Mouse (Mus musculus) liver, adult 2 months (tissue): ENCODE data around the gene Ppp1r12a. TPM values are rescaled to one million over a fixed set of nuclear protein-coding genes. Genes with fewer than 3 reads are reported as not detected.

Experiments used
- DNase-seq: peaks from one replicate; pipeline ENCODE4 v3.0.0-alpha.2; 2011; ENCODE audit warnings: low read depth, low spot score; ENCODE audit errors: extremely low read depth
- H3K27ac ChIP-seq: fragments of 200-500 bp; replicated peaks from 2 replicates; pipeline ENCODE4 v1.5.1; 2012; ENCODE audit warnings: low read depth, mild to moderate bottlenecking, control low read depth, inconsistent platforms, low read length; ENCODE audit not compliant: insufficient read depth
- H3K27me3 ChIP-seq: fragments of 200-500 bp; 2 replicates; pipeline ENCODE4 v1.6.1; 2012; ENCODE audit warnings: mild to moderate bottlenecking, moderate library complexity, low read length, inconsistent platforms; ENCODE audit not compliant: control insufficient read depth, insufficient read depth
- H3K36me3 ChIP-seq: fragments of 200-500 bp; 2 replicates; pipeline ENCODE4 v1.6.1; 2012; ENCODE audit warnings: low read length, inconsistent platforms; ENCODE audit not compliant: control insufficient read depth, insufficient read depth
- H3K4me1 ChIP-seq: fragments of 200-500 bp; 2 replicates; pipeline ENCODE4 v1.6.1; 2011; ENCODE audit warnings: low read length; ENCODE audit not compliant: control insufficient read depth, insufficient read depth
- H3K4me3 ChIP-seq: fragments of 200-500 bp; 2 replicates; pipeline ENCODE4 v1.5.1; 2011; ENCODE audit warnings: low read depth, mild to moderate bottlenecking, control low read depth, low read length, moderate library complexity; ENCODE audit not compliant: insufficient read depth
- H3K79me2 ChIP-seq: fragments of 200-500 bp; 2 replicates; pipeline ENCODE4 v1.6.1; 2012; ENCODE audit warnings: inconsistent platforms, mild to moderate bottlenecking, low read length, moderate library complexity; ENCODE audit not compliant: control insufficient read depth, insufficient read depth
- H3K9ac ChIP-seq: fragments of 200-500 bp; 2 replicates; pipeline ENCODE4 v1.6.1; 2012; ENCODE audit warnings: low read depth, mild to moderate bottlenecking, control low read depth, inconsistent platforms, low read length
- CTCF ChIP-seq: fragments of 200-500 bp; IDR thresholded peaks from 2 replicates; pipeline ENCODE4 v1.5.1; 2011; ENCODE audit warnings: low read depth, low read length, control low read depth
- POLR2A ChIP-seq: fragments of 200-500 bp; IDR thresholded peaks from 2 replicates; pipeline ENCODE4 v1.6.1; 2011; ENCODE audit warnings: low read length, control low read depth; ENCODE audit not compliant: insufficient read depth; ENCODE audit errors: extremely low read depth
- WGBS: fragments of 180-500 bp; shearing (Covaris S2); methylation state at CpG from one replicate; pipeline ENCODE4 v1.1.7; 2018; 5-methylcytosine and 5-hydroxymethylcytosine counted together
- polyA plus RNA-seq: library from polyadenylated mRNA; depleted of rRNA; stranded (reverse); fragments of >200 nt; gene quantifications from 2 replicates; pipeline ENCODE4 v1.2.3, GENCODE M21; 2012
- total RNA-seq: library from RNA; depleted of rRNA; stranded (reverse); fragments of >200 nt; gene quantifications from 2 replicates; pipeline ENCODE4 v1.2.3, GENCODE M21; 2014

Gene Ppp1r12a
- total and polyA plus RNA-seq, 2 experiments, result 5.5 to 38.5 TPM

DNA sequence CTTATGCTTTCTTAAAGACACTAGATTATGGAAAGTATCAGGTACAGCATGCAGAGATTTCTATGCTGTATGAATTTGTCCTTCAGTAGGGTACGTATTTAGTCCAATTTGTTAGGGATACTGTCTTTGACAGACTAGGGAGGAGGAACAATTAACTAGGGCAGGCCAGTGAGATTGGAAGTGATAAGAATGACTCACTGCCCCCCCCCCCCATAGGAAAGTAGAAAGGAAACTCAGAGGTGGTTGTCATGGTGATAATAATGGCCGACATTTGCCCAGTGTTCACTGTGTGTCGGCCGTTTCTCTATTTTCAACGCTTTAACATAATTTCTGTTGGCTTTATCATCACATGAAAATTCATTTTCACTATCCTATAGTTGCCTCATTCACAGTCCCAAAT, 47.4 kb downstream of the Ppp1r12a start:
- no peaks in the 10 kb centered on the region; the same call in 1 of the 2 replicates for H3K4me1 ChIP-seq
- WGBS, result 88% methylated on average over 5 of the region's 5 CpGs
- H3K4me3 ChIP-seq, result no peak overlapping the region
- no peaks in the 10 kb centered on the region for H3K27me3 ChIP-seq
- peaks cover 5% of the 10 kb centered on the region; the same call in 1 of the 2 replicates for H3K79me2 ChIP-seq
- no peak overlapping the region for H3K9ac ChIP-seq
- TF ChIP-seq CTCF (no peak), POLR2A (no peak)
- DNase-seq, result no peak
- H3K27ac ChIP-seq, result no peak overlapping the region
- peaks cover 2% of the 10 kb centered on the region; the same call in 1 of the 2 replicates for H3K36me3 ChIP-seq

DNA sequence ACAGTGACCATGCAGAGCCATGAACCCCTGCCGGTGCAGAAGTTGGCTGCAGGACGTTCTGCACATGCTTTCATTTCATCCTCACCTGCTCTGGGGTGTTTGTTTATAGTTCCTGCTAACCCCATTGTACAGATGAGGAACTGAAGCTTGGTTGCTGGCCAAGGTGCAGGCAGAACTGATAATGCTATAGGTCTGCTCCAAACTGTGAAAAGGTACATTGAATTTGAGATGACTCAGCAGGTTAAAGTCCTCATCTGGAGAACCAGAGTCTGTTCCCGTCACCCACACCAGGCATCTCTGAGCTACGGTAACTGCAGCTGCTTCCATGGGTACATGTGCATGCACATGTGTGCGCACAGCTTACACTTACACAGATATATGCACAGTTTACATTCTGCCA, 62.4 kb downstream of the Ppp1r12a start:
- no peaks in the 10 kb centered on the region for H3K27me3 ChIP-seq
- TF ChIP-seq POLR2A (no peak), CTCF (no peak)
- WGBS, result 87% methylated on average over 5 of the region's 5 CpGs

DNA sequence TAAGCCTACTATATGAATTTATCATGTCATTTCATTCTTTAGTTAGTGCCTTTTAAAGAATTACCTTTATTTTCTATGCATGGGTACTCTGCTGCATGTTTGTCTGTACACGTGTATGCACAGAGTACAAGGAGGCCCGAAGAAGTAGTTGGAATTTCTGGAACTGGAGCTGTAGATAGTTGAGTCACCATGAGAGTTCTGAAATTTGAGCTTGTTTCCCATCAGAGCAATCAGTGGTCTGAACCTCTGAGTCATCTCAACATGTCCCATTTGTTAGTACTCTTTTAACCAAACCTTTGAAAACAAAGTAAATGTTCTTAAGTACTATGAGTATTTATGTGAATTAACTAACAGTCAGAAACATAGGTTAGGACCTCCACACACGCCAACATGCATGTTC, 75.1 kb downstream of the Ppp1r12a start:
- no peak overlapping the region for H3K27ac ChIP-seq
- H3K27me3 ChIP-seq, result no peaks in the 10 kb centered on the region
- no peak for DNase-seq
- H3K9ac ChIP-seq, result no peak overlapping the region
- no peak overlapping the region for H3K4me3 ChIP-seq
- WGBS, result 97% methylated on average over 3 of the region's 3 CpGs
- TF ChIP-seq CTCF, result no peak
- TF ChIP-seq POLR2A, result no peak
- peaks cover 23% of the 10 kb centered on the region for H3K36me3 ChIP-seq
- H3K79me2 ChIP-seq, result peaks cover 3% of the 10 kb centered on the region; the same call in 1 of the 2 replicates
- H3K4me1 ChIP-seq, result no peaks in the 10 kb centered on the region

More for the DNA sequence above, 62.4 kb downstream of the Ppp1r12a start:
- no peak overlapping the region for H3K4me3 ChIP-seq
- no peak for DNase-seq
- H3K4me1 ChIP-seq, result no peaks in the 10 kb centered on the region; the same call in 1 of the 2 replicates
- no peak overlapping the region for H3K9ac ChIP-seq
- H3K36me3 ChIP-seq, result no peaks in the 10 kb centered on the region
- H3K27ac ChIP-seq, result no peak overlapping the region
- peaks cover 2% of the 10 kb centered on the region; the same call in 1 of the 2 replicates for H3K79me2 ChIP-seq

DNA sequence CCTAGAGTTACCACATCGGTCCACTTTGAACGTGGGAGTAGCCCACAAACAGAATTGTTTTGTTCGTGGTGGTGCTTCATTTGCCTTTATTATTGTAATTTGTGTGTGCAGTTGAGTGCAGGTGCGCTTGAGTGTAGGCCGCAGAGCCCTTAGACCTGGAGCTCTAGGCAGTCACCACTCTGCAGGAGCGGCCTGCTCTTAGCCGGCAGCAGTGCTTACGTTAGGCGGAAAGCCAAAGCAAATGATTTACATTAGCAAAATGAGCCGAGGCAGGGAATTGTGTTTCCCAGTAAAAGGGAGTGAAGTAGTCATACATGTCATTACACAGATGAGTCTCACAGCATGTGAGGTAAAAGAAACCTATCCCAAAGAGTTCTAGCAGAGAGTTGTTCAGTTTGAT, 77.1 kb downstream of the Ppp1r12a start:
- Histone ChIP-seq H3K36me3 (peaks cover 30% of the 10 kb centered on the region), H3K27me3 (no peaks in the 10 kb centered on the region), H3K79me2 (peaks cover 3% of the 10 kb centered on the region; the same call in 1 of the 2 replicates), H3K9ac (no peak overlapping the region), H3K4me1 (no peaks in the 10 kb centered on the region), H3K4me3 (no peak overlapping the region), H3K27ac (no peak overlapping the region)
- DNase-seq, result no peak
- 84% methylated on average over 10 of the region's 10 CpGs for WGBS
- TF ChIP-seq CTCF, result no peak
- TF ChIP-seq POLR2A, result no peak

DNA sequence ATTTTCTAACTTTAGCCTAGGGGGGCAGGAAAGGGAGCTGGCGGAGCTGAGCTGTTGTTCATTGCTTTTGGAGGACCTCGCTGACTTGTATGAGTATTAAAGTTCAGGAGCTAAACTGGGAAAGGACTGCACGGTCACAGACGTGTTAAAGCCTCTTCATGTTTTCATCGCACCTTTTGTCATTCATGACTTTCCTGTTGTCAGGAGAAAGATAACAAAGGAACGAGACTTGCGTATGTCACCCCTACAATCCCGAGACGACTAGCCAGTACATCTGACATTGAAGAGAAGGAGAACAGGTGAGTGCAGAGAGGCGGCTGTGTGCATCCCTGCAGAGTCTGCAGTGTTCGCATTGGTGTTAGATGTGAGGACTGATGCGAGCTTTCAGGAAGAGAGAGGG, 88.7 kb downstream of the Ppp1r12a start:
- 91% methylated on average over 12 of the region's 12 CpGs for WGBS
- H3K9ac ChIP-seq, result no peak overlapping the region
- H3K4me3 ChIP-seq, result no peak overlapping the region
- no peak overlapping the region for H3K27ac ChIP-seq
- no peak for TF ChIP-seq CTCF
- no peak for TF ChIP-seq POLR2A
- H3K36me3 ChIP-seq, result peaks cover 31% of the 10 kb centered on the region
- no peak for DNase-seq
- no peaks in the 10 kb centered on the region for H3K79me2 ChIP-seq
- H3K4me1 ChIP-seq, result no peaks in the 10 kb centered on the region
- no peaks in the 10 kb centered on the region for H3K27me3 ChIP-seq

DNA sequence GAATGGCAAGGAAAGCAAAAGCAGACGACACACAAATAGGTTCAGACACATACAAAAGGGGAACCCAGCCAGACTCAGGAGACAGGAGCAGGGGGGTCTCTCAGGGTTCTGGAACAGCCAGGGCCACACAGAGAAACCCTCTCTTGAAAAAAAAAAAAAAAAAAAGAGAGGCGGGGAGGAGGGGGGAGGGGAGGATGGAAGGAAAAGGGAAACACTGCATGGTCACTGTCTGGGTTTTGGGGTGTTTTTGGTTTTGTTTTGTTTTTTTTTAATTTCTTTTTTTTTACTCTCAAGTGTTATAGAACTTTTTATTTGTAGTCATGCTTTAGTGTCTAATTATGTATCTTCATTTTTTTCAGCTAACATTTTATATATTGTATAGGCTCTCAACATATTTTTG, 89.2 kb downstream of the Ppp1r12a start:
- H3K9ac ChIP-seq, result no peak overlapping the region
- no peaks in the 10 kb centered on the region for H3K79me2 ChIP-seq
- no peaks in the 10 kb centered on the region for H3K4me1 ChIP-seq
- no peak overlapping the region for H3K27ac ChIP-seq
- WGBS, result 58% methylated on average over 2 of the region's 2 CpGs
- TF ChIP-seq CTCF, result no peak
- no peak overlapping the region for H3K4me3 ChIP-seq
- no peaks in the 10 kb centered on the region for H3K27me3 ChIP-seq
- H3K36me3 ChIP-seq, result peaks cover 35% of the 10 kb centered on the region
- DNase-seq, result no peak
